Mouse (Mus musculus): ENCODE measurements around the gene Nin.

The Nin gene

GRCm38 (mm10) chr12:70118721-70119345, 5.3 kb upstream of the Nin start:
- DNase-seq, result no peak

- DNase-seq, result no peak
Measured at GRCm38 (mm10) chr12:70117146-70117545, 3.6 kb upstream of the Nin start.

- DNase-seq, result no peak
Measured at GRCm38 (mm10) chr12:70112090-70112383, 1.5 kb downstream of the Nin start.

GRCm38 (mm10) chr12:70111367-70112089, 2.0 kb downstream of the Nin start:
- DNase-seq, result peak; percentile 53 to 58

- peak in 1 of 2 experiments; percentile 26 for DNase-seq
Measured at GRCm38 (mm10) chr12:70111117-70111366, 2.5 kb downstream of the Nin start.

- DNase-seq, result no peak
Measured at GRCm38 (mm10) chr12:70110375-70111116, 3.0 kb downstream of the Nin start.

GRCm38 (mm10) chr12:70109921-70110320, 3.6 kb downstream of the Nin start:
- no peak for DNase-seq

GRCm38 (mm10) chr12:70108104-70108503, 5.4 kb downstream of the Nin start:
- DNase-seq, result no peak

- DNase-seq, result no peak
Measured at GRCm38 (mm10) chr12:70106508-70106907, 7.0 kb downstream of the Nin start.

- no peak for DNase-seq
Measured at GRCm38 (mm10) chr12:70105885-70106284, 7.6 kb downstream of the Nin start.

- DNase-seq, result peak in 1 of 2 experiments; percentile 39
Measured at GRCm38 (mm10) chr12:70104776-70105420, 8.6 kb downstream of the Nin start.

- DNase-seq, result no peak
Measured at GRCm38 (mm10) chr12:70104199-70104598, 9.3 kb downstream of the Nin start.

- DNase-seq, result no peak
Measured at GRCm38 (mm10) chr12:70103257-70103656, 10.3 kb downstream of the Nin start.

GRCm38 (mm10) chr12:70102426-70102825, 11.1 kb downstream of the Nin start:
- peak in 1 of 2 experiments; percentile 31 for DNase-seq

GRCm38 (mm10) chr12:70101823-70102222, 11.7 kb downstream of the Nin start:
- no peak for DNase-seq

- DNase-seq, result no peak
Measured at GRCm38 (mm10) chr12:70097901-70098300, 15.6 kb downstream of the Nin start.

GRCm38 (mm10) chr12:70097316-70097715, 16.2 kb downstream of the Nin start:
- no peak for DNase-seq

- DNase-seq, result no peak
Measured at GRCm38 (mm10) chr12:70093266-70093893, 20.1 kb downstream of the Nin start.

GRCm38 (mm10) chr12:70088297-70088696, 25.2 kb downstream of the Nin start:
- DNase-seq, result no peak

- DNase-seq, result no peak
Measured at GRCm38 (mm10) chr12:70085351-70085750, 28.2 kb downstream of the Nin start.

GRCm38 (mm10) chr12:70084198-70084597, 29.3 kb downstream of the Nin start:
- DNase-seq, result no peak

GRCm38 (mm10) chr12:70083737-70084136, 29.8 kb downstream of the Nin start:
- DNase-seq, result no peak

- DNase-seq, result no peak
Measured at GRCm38 (mm10) chr12:70082935-70083532, 30.5 kb downstream of the Nin start.

All from thymus, adult 18-20 months (tissue).